Mouse (Mus musculus): ENCODE results near the gene Prss47. TPM values are rescaled to one million over a fixed set of nuclear protein-coding genes. Genes with fewer than 3 reads are reported as not detected.

Gene Prss47
- polyA plus RNA-seq (2015; fragmentation: Nextera tagmentation; extraction: Ambion mirVana) = not detected in 2 replicates

- H3K27ac ChIP-seq (ENCODE audit: low read length) = no peak within 1 kb of the TSS
- no peaks in the 10 kb centered on the region for H3K4me1 ChIP-seq (ENCODE audit: insufficient read depth, low read length)
- no peak for ATAC-seq (ENCODE audit: low FRiP score, low TSS enrichment)
- no peaks in the 10 kb centered on the region for H3K36me3 ChIP-seq (ENCODE audit: insufficient read depth, low read length)
- H3K4me3 ChIP-seq (ENCODE audit: low read length) = no peak within 1 kb of the TSS
- WGBS = 83% methylated on average over 9 of the region's 9 CpGs
- H3K9me3 ChIP-seq (ENCODE audit: low read length) = peaks cover 4% of the 10 kb centered on the region; the same call in 1 of the 2 replicates
- no peak within 1 kb of the TSS for H3K9ac ChIP-seq (replicated peaks; ENCODE audit: low read length)
- H3K27me3 ChIP-seq (ENCODE audit: insufficient read depth, low read length) = no peaks in the 10 kb centered on the region
- H3K4me2 ChIP-seq (replicated peaks; ENCODE audit: low read depth, low read length) = no peak within 1 kb of the TSS
These were observed at the start of gene Prss47 for GRCm38 (mm10) chr13:65052660-65053059. Prss47 (minus strand) TSS chr13:65052760.

DNA sequence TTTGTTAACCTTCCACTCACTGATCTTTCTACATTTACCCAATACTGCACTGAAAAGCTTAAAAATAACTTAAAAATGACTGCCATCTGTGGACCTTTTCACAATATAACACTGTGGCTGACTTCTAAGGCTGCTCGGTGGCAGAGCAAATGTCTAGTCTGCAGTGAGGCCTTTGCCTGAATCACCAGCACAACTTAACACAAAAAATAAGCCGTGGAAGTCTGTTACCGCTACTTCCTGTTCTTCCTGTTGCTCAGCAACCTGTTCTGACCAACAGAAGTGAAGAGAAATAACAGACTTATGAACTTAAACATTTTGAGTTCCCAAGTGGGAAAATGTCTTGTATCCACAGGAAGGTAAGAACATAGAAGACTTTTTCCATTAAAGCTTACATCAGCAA is 48.7 kb upstream of the Prss47 start:
- Histone ChIP-seq H3K9ac (replicated peaks; ENCODE audit: low read length) (no peak overlapping the region), H3K4me1 (ENCODE audit: insufficient read depth, low read length) (no peaks in the 10 kb centered on the region), H3K4me3 (ENCODE audit: low read length) (no peak overlapping the region), H3K27me3 (ENCODE audit: insufficient read depth, low read length) (no peaks in the 10 kb centered on the region), H3K36me3 (ENCODE audit: insufficient read depth, low read length) (peaks cover 13% of the 10 kb centered on the region; the same call in 1 of the 2 replicates), H3K9me3 (ENCODE audit: low read length) (peaks cover 27% of the 10 kb centered on the region), H3K4me2 (replicated peaks; ENCODE audit: low read depth, low read length) (no peak overlapping the region), H3K27ac (ENCODE audit: low read length) (no peak overlapping the region)
- WGBS = 84% methylated on average over 3 of the region's 3 CpGs
- ATAC-seq (ENCODE audit: low FRiP score, low TSS enrichment) = no peak

GRCm38 (mm10) chr13:65100678-65101077 is 48.1 kb upstream of the Prss47 start:
- no peak overlapping the region for H3K27ac ChIP-seq (ENCODE audit: low read length)
- H3K4me2 ChIP-seq (replicated peaks; ENCODE audit: low read depth, low read length) = no peak overlapping the region
- H3K9me3 ChIP-seq (ENCODE audit: low read length) = peaks cover 23% of the 10 kb centered on the region
- no peaks in the 10 kb centered on the region for H3K4me1 ChIP-seq (ENCODE audit: insufficient read depth, low read length)
- 95% methylated on average over 9 of the region's 9 CpGs for WGBS
- no peak overlapping the region for H3K9ac ChIP-seq (replicated peaks; ENCODE audit: low read length)
- H3K27me3 ChIP-seq (ENCODE audit: insufficient read depth, low read length) = no peaks in the 10 kb centered on the region
- ATAC-seq (ENCODE audit: low FRiP score, low TSS enrichment) = no peak
- H3K4me3 ChIP-seq (ENCODE audit: low read length) = no peak overlapping the region
- H3K36me3 ChIP-seq (ENCODE audit: insufficient read depth, low read length) = peaks cover 9% of the 10 kb centered on the region; the same call in 1 of the 2 replicates

- H3K4me3 ChIP-seq (ENCODE audit: low read length) = no peak overlapping the region
- no peak overlapping the region for H3K9ac ChIP-seq (replicated peaks; ENCODE audit: low read length)
- H3K36me3 ChIP-seq (ENCODE audit: insufficient read depth, low read length) = peaks cover 14% of the 10 kb centered on the region; the same call in 1 of the 2 replicates
- no peaks in the 10 kb centered on the region for H3K27me3 ChIP-seq (ENCODE audit: insufficient read depth, low read length)
- no peaks in the 10 kb centered on the region for H3K4me1 ChIP-seq (ENCODE audit: insufficient read depth, low read length)
- no peak overlapping the region for H3K27ac ChIP-seq (ENCODE audit: low read length)
- ATAC-seq (ENCODE audit: low FRiP score, low TSS enrichment) = no peak
- H3K9me3 ChIP-seq (ENCODE audit: low read length) = peaks cover 14% of the 10 kb centered on the region
- H3K4me2 ChIP-seq (replicated peaks; ENCODE audit: low read depth, low read length) = no peak overlapping the region
These were observed 44.5 kb upstream of the Prss47 start for GRCm38 (mm10) chr13:65097018-65097417.

- Histone ChIP-seq H3K27me3 (ENCODE audit: insufficient read depth, low read length) (no peaks in the 10 kb centered on the region), H3K4me2 (replicated peaks; ENCODE audit: low read depth, low read length) (no peak overlapping the region), H3K27ac (ENCODE audit: low read length) (no peak overlapping the region), H3K9ac (replicated peaks; ENCODE audit: low read length) (no peak overlapping the region), H3K4me3 (ENCODE audit: low read length) (no peak overlapping the region), H3K9me3 (ENCODE audit: low read length) (peaks cover 10% of the 10 kb centered on the region), H3K36me3 (ENCODE audit: insufficient read depth, low read length) (peaks cover 17% of the 10 kb centered on the region; the same call in 1 of the 2 replicates), H3K4me1 (ENCODE audit: insufficient read depth, low read length) (no peaks in the 10 kb centered on the region)
- ATAC-seq (ENCODE audit: low FRiP score, low TSS enrichment) = no peak
- 92% methylated on average over 4 of the region's 4 CpGs for WGBS
These were observed 43.4 kb upstream of the Prss47 start for GRCm38 (mm10) chr13:65095923-65096322.

DNA sequence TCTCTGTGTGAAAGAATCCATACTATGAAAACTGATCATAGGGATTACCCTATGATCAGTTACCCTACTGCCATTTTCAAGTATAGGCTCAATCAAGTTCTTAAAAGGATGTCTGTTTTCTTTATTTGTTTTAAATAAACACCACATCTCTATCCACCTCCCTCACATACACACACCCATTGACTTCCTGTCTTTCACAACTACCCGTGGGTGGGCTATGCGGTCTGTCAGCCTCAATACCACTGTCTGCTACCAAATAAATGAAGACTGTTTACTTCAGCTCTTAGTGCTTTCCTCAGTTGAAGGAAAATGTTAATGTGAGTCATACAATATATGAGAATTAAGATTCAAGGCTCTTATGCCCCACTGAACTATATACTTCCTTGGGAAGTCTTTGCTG is 17.4 kb upstream of the Prss47 start:
- H3K4me3 ChIP-seq (ENCODE audit: low read length) = no peak overlapping the region
- no peak for ATAC-seq (ENCODE audit: low FRiP score, low TSS enrichment)
- no peak overlapping the region for H3K9ac ChIP-seq (replicated peaks; ENCODE audit: low read length)
- no peak overlapping the region for H3K27ac ChIP-seq (ENCODE audit: low read length)
- WGBS = 85% methylated on average over 2 of the region's 2 CpGs
- no peaks in the 10 kb centered on the region for H3K27me3 ChIP-seq (ENCODE audit: insufficient read depth, low read length)
- no peaks in the 10 kb centered on the region for H3K9me3 ChIP-seq (ENCODE audit: low read length)
- H3K4me2 ChIP-seq (replicated peaks; ENCODE audit: low read depth, low read length) = no peak overlapping the region
- H3K4me1 ChIP-seq (ENCODE audit: insufficient read depth, low read length) = no peaks in the 10 kb centered on the region
- H3K36me3 ChIP-seq (ENCODE audit: insufficient read depth, low read length) = peaks cover 30% of the 10 kb centered on the region

DNA sequence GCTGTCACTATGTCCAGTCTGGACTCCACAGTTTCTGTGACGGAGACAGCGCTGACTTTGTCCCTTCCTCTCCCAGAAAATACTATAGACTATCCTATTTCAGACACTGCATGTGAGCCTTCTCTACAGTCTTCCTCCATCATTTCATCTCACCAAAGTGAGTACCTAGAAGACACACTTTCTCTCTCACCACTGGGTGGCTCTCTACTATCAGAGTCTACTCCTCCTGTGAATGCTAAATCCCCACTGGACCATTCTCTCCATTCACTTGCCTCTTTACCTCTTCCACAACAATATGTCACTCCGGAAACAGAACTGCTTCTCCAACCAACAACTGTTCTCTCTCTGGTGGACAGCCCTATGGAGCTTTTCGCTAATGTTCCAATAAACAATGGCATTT is 17.5 kb downstream of the Prss47 start:
- Histone ChIP-seq H3K4me1 (ENCODE audit: insufficient read depth, low read length) (no peaks in the 10 kb centered on the region), H3K9ac (replicated peaks; ENCODE audit: low read length) (no peak overlapping the region), H3K27ac (ENCODE audit: low read length) (no peak overlapping the region), H3K4me2 (replicated peaks; ENCODE audit: low read depth, low read length) (no peak overlapping the region), H3K9me3 (ENCODE audit: low read length) (no peaks in the 10 kb centered on the region), H3K4me3 (ENCODE audit: low read length) (no peak overlapping the region), H3K27me3 (ENCODE audit: insufficient read depth, low read length) (no peaks in the 10 kb centered on the region), H3K36me3 (ENCODE audit: insufficient read depth, low read length) (no peaks in the 10 kb centered on the region)
- ATAC-seq (ENCODE audit: low FRiP score, low TSS enrichment) = no peak
- WGBS = 59% methylated on average over 4 of the region's 4 CpGs

- Histone ChIP-seq H3K27ac (ENCODE audit: low read length) (no peak within 1 kb of the TSS), H3K4me2 (replicated peaks; ENCODE audit: low read depth, low read length) (no peak within 1 kb of the TSS), H3K4me3 (ENCODE audit: low read length) (no peak within 1 kb of the TSS), H3K36me3 (ENCODE audit: insufficient read depth, low read length) (no peaks in the 10 kb centered on the region), H3K27me3 (ENCODE audit: insufficient read depth, low read length) (no peaks in the 10 kb centered on the region), H3K9ac (replicated peaks; ENCODE audit: low read length) (no peak within 1 kb of the TSS), H3K9me3 (ENCODE audit: low read length) (no peaks in the 10 kb centered on the region), H3K4me1 (ENCODE audit: insufficient read depth, low read length) (no peaks in the 10 kb centered on the region)
- no peak for ATAC-seq (ENCODE audit: low FRiP score, low TSS enrichment)
These were observed 19.8 kb downstream of the Prss47 start, which contains the start of gene Spata31d1c for GRCm38 (mm10) chr13:65032758-65033157. Spata31d1c (plus strand) TSS chr13:65033058.

DNA sequence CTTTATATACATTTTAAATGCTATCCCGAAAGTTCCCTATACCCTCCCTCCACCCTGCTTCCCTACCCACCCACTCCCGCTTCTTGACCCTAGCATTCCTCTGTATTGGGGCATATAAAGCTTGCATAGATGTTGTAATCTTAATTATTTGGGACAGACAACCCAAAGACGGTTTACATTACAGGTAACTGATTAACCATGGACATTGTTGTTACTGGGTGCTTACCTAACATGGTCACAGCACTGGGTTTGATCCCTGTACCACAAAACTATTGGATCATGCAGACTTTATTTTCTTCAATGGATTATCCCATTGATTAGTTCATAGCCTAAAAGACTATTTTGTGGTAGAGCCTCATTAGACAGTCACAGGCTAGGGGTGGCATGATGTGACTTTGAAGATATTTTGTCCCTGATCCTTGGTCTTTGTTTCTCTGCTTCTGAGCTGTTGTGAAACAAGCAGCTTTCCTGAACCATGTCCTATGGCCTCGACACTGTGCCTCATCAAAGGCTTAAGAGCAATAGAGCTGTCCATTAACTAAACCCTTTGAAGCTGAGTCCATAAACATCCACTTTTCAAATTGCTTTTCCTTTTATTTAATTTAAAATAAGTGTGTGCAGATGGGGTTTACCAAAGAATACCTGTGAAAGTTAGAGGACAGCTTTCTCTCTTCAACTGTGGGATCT is 41.4 kb downstream of the Prss47 start:
- H3K27me3 ChIP-seq (ENCODE audit: insufficient read depth, low read length) = no peaks in the 10 kb centered on the region
- ATAC-seq (ENCODE audit: low FRiP score, low TSS enrichment) = no peak
- 61% methylated on average over 4 of the region's 4 CpGs for WGBS
- H3K9ac ChIP-seq (replicated peaks; ENCODE audit: low read length) = no peak overlapping the region
- no peaks in the 10 kb centered on the region for H3K9me3 ChIP-seq (ENCODE audit: low read length)
- no peaks in the 10 kb centered on the region for H3K4me1 ChIP-seq (ENCODE audit: insufficient read depth, low read length)
- H3K36me3 ChIP-seq (ENCODE audit: insufficient read depth, low read length) = no peaks in the 10 kb centered on the region
- no peak overlapping the region for H3K27ac ChIP-seq (ENCODE audit: low read length)
- no peak overlapping the region for H3K4me3 ChIP-seq (ENCODE audit: low read length)
- H3K4me2 ChIP-seq (replicated peaks; ENCODE audit: low read depth, low read length) = no peak overlapping the region

- H3K4me2 ChIP-seq (replicated peaks; ENCODE audit: low read depth, low read length) = no peak overlapping the region
- H3K36me3 ChIP-seq (ENCODE audit: insufficient read depth, low read length) = no peaks in the 10 kb centered on the region
- no peaks in the 10 kb centered on the region for H3K4me1 ChIP-seq (ENCODE audit: insufficient read depth, low read length)
- H3K27me3 ChIP-seq (ENCODE audit: insufficient read depth, low read length) = no peaks in the 10 kb centered on the region
- H3K4me3 ChIP-seq (ENCODE audit: low read length) = no peak overlapping the region
- ATAC-seq (ENCODE audit: low FRiP score, low TSS enrichment) = no peak
- H3K9ac ChIP-seq (replicated peaks; ENCODE audit: low read length) = no peak overlapping the region
- no peak overlapping the region for H3K27ac ChIP-seq (ENCODE audit: low read length)
- 50% methylated on average over 1 of the region's 1 CpGs for WGBS
- H3K9me3 ChIP-seq (ENCODE audit: low read length) = no peaks in the 10 kb centered on the region
These were observed 44.6 kb downstream of the Prss47 start for GRCm38 (mm10) chr13:65007971-65008370.
